Mouse (Mus musculus) heart, embryonic 16.5 days (tissue): ENCODE measurements at regions not wholly inside any gene's neighbourhood (a gene's known extent, or its start where the extent isn't known, plus 50 kb on each side); places are given as distances from the start of the nearest gene placed in this dataset.
"Not testable (repeated sequence)": the region's sequence is repeated elsewhere in the genome, so short reads cannot be mapped to it uniquely, and the experiment has no call there.

ENCODE experiments used
- ATAC-seq: fragments of 200-750 bp; cut with Nextera tagmentation; replicated peaks from 2 replicates; pipeline ENCODE4 v1.8.0; 2017; ENCODE audit warnings: moderate number of reproducible peaks; ENCODE audit not compliant: insufficient read depth, low FRiP score; ENCODE audit errors: extremely low read depth
- H3K27ac ChIP-seq: fragments of 300-500 bp; sonication (generic); 2 replicates; pipeline ENCODE4 v1.5.1; 2014; ENCODE audit warnings: mild to moderate bottlenecking, low read length, control low read depth, moderate library complexity
- H3K27me3 ChIP-seq: fragments of 300-500 bp; sonication (generic); 2 replicates; pipeline ENCODE4 v1.6.1; 2014; ENCODE audit warnings: low read length, mixed read lengths; ENCODE audit not compliant: control insufficient read depth, insufficient read depth
- H3K36me3 ChIP-seq: fragments of 300-500 bp; sonication (generic); 2 replicates; pipeline ENCODE4 v1.6.1; 2014; ENCODE audit not compliant: control insufficient read depth, insufficient read depth
- H3K4me1 ChIP-seq: fragments of 300-500 bp; sonication (generic); 2 replicates; pipeline ENCODE4 v1.6.1; 2014; ENCODE audit warnings: low read length, mixed read lengths; ENCODE audit not compliant: control insufficient read depth, insufficient read depth
- H3K4me2 ChIP-seq: fragments of 300-500 bp; sonication (generic); 2 replicates; pipeline ENCODE4 v1.6.1; 2014; ENCODE audit warnings: low read depth, mild to moderate bottlenecking, control low read depth, low read length
- H3K4me3 ChIP-seq: fragments of 300-500 bp; sonication (generic); 2 replicates; pipeline ENCODE4 v1.5.1; 2014; ENCODE audit warnings: mild to moderate bottlenecking, control low read depth, low read length
- H3K9ac ChIP-seq: fragments of 300-500 bp; sonication (generic); 2 replicates; pipeline ENCODE4 v1.6.1; 2014; ENCODE audit warnings: low read length, control low read depth
- H3K9me3 ChIP-seq: fragments of 300-500 bp; sonication (generic); replicated peaks from 2 replicates; pipeline ENCODE4 v1.6.1; 2016; ENCODE audit warnings: low read length; ENCODE audit not compliant: control insufficient read depth
- WGBS: fragments of 180-500 bp; shearing (Covaris S2); extraction: QIAGEN DNeasy Blood & Tissue Kit; methylation state at CpG from one replicate; pipeline ENCODE4 v1.1.7; 2014; 5-methylcytosine and 5-hydroxymethylcytosine counted together

DNA sequence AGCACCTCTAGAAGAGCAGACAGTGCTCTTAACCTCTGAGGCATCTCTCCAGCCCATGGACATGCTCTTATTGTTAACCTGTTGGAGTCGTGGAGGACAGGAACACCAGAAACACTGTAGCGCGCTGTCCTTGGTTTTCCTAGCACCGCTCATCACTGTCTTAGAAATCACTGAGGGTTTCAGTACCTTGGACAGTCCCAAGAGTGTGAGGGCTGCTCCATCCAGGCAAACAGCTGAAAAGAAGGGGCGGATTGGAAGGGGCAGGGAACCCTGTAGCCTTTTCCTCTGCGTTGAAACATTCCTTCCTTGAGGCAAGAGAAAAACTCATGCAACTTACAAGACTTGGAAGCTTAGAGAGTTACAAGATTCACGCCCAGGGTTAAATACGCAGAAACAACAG lies 190.9 kb downstream of the Adgrd1 start:
- Histone ChIP-seq H3K9ac (no peak overlapping the region), H3K4me2 (no peak overlapping the region), H3K9me3 (no peaks in the 10 kb centered on the region), H3K4me1 (no peaks in the 10 kb centered on the region), H3K36me3 (no peaks in the 10 kb centered on the region), H3K27ac (no peak overlapping the region), H3K27me3 (peaks cover 4% of the 10 kb centered on the region), H3K4me3 (no peak overlapping the region)
- 7% methylated on average over 8 of the region's 8 CpGs for whole genome bisulfite sequencing
- no peak for ATAC-seq

- H3K4me3 ChIP-seq, H3K4me1 ChIP-seq, ATAC-seq, H3K9me3 ChIP-seq, H3K27me3 ChIP-seq, H3K4me2 ChIP-seq, H3K36me3 ChIP-seq, H3K9ac ChIP-seq: not testable (repeated sequence)
- 0 out of 2 replicates have a peak overlapping the region, but pooled peaks have one; percentile 31 for H3K27ac ChIP-seq
- 64% methylated on average over 10 of the region's 10 CpGs for WGBS
These were observed 196.3 kb downstream of the Adgrd1 start for GRCm38 (mm10) chr5:129292821-129293220.

- H3K27me3 ChIP-seq, ATAC-seq, H3K27ac ChIP-seq, H3K4me3 ChIP-seq, H3K4me2 ChIP-seq, H3K4me1 ChIP-seq, H3K9me3 ChIP-seq, H3K36me3 ChIP-seq, H3K9ac ChIP-seq: not testable (repeated sequence)
- WGBS, result 44% methylated on average over 8 of the region's 8 CpGs
These were observed 198.5 kb downstream of the Adgrd1 start for GRCm38 (mm10) chr5:129294861-129295542.

DNA sequence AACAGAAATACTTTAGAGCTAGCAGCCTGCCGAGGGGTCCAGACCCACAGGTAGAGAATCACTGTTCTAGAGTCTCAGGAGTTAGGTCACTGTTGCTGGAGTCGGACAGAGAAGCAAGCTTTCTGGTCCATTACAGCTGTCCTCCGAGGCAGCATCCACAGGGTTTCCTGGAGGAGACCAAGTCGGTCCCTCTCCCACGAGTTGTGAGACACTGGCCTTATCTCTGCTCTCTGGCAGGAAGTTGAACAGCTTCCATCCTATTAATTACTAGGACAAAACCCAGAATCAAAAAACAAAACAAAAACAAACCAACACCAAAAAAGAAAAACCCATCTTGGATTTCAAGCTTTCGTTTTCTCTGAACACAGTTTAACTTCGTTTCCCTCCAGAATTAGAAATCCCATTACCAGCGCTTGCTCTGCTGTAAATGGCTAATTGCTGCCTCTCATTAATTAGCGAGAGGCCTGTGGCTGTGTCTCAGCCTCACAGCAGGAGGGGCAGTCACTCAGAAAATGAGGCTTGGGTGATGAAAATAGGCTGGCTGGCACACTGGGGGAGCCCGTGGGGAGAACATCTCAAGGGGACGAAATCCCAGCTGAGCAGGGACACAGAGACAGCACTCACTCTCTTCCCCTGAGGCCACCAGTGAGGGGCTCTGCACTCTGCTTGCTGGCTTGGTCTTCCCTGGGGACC lies 201.3 kb downstream of the Adgrd1 start:
- 33% methylated on average over 11 of the region's 11 CpGs for whole genome bisulfite sequencing
- H3K9ac ChIP-seq, result no peak overlapping the region
- H3K4me2 ChIP-seq, result no peak overlapping the region
- no peaks in the 10 kb centered on the region for H3K27me3 ChIP-seq
- H3K27ac ChIP-seq, result no peak overlapping the region
- no peak; the same call in 1 of the 2 replicates for ATAC-seq
- H3K4me3 ChIP-seq, result no peak overlapping the region
- H3K4me1 ChIP-seq, result no peaks in the 10 kb centered on the region
- H3K9me3 ChIP-seq, result no peaks in the 10 kb centered on the region
- no peaks in the 10 kb centered on the region for H3K36me3 ChIP-seq

DNA sequence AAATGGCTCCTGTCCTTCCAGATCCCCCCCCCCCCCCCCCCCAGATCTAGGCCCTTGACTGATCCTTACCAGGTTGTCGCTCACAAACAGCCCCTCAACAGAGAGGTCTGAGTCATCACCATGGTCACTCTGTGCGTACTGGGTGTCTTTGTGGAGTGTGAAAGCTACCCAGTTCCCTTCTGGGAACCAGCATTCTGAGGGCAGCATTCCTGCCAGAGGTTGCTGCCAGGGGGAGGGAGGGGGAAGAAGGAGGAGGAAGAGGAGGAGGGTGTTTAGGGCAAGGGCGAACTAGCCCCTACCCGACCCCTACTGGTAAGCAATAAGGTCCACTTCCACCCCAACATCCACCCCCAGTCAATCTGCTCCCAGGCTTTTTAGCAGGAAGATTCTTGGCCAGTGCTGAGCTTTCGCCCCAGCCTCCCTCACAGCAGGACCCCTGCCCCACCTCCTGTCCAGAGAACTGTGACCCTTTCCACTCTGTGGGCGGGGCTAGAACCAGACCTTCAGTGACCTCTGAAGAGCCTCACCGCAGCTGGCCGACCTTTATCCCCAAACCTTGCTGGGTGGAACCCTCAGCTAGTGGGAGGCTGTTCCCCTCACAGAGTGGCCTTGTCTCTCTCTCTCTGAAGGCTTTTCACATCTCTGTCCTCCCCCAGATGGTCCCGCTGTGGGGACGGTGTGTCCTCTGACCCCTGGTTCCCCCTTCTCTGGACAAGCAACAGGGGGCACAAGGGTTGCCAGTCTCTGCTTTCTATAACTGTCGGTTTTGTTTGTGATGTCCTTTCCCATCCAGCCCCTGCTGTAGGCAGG lies 202.2 kb upstream of the Sfswap start:
- 17% methylated on average over 11 of the region's 11 CpGs for WGBS
- Histone ChIP-seq H3K4me3 (no peak overlapping the region), H3K9ac (no peak overlapping the region), H3K36me3 (no peaks in the 10 kb centered on the region), H3K27me3 (no peaks in the 10 kb centered on the region), H3K9me3 (no peaks in the 10 kb centered on the region), H3K4me1 (no peaks in the 10 kb centered on the region), H3K4me2 (no peak overlapping the region), H3K27ac (no peak overlapping the region)
- no peak for ATAC-seq

DNA sequence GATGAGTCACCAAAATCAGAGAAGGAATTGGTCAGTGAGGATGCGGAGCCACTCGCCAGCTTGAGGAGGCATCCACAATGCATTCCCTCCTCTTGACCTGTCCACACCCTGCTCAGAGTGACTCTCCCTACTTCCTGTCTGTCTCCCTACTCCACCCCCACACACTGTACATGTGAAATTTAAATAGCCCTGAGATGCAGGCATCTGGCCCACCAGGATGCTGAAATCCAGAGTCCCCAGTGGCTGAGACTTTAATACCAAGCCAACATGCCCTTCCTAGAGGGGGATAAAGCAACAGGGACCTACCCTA lies 201.6 kb upstream of the Sfswap start:
- Histone ChIP-seq H3K27ac (no peak overlapping the region), H3K4me1 (no peaks in the 10 kb centered on the region), H3K36me3 (no peaks in the 10 kb centered on the region), H3K4me3 (no peak overlapping the region), H3K4me2 (no peak overlapping the region), H3K9me3 (no peaks in the 10 kb centered on the region), H3K27me3 (no peaks in the 10 kb centered on the region), H3K9ac (no peak overlapping the region)
- ATAC-seq, result no peak
- WGBS, result 30% methylated on average over 2 of the region's 2 CpGs

GRCm38 (mm10) chr5:129300423-129300822 lies 200.6 kb upstream of the Sfswap start:
- Histone ChIP-seq H3K4me1 (no peaks in the 10 kb centered on the region), H3K27ac (no peak overlapping the region), H3K4me2 (no peak overlapping the region), H3K9me3 (no peaks in the 10 kb centered on the region), H3K36me3 (no peaks in the 10 kb centered on the region), H3K4me3 (no peak overlapping the region), H3K27me3 (no peaks in the 10 kb centered on the region), H3K9ac (no peak overlapping the region)
- ATAC-seq, result no peak
- WGBS, result 87% methylated on average over 6 of the region's 6 CpGs

GRCm38 (mm10) chr5:129315626-129316025 lies 185.4 kb upstream of the Sfswap start:
- 47% methylated on average over 9 of the region's 9 CpGs for WGBS
- Histone ChIP-seq H3K27me3 (no peaks in the 10 kb centered on the region), H3K9me3 (no peaks in the 10 kb centered on the region), H3K27ac (no peak overlapping the region), H3K36me3 (no peaks in the 10 kb centered on the region), H3K4me2 (no peak overlapping the region), H3K4me1 (no peaks in the 10 kb centered on the region), H3K9ac (no peak overlapping the region), H3K4me3 (no peak overlapping the region)
- no peak for ATAC-seq

GRCm38 (mm10) chr5:129331094-129331523 lies 169.9 kb upstream of the Sfswap start:
- no peak overlapping the region for H3K9ac ChIP-seq
- H3K4me1 ChIP-seq, result no peaks in the 10 kb centered on the region
- no peak overlapping the region for H3K4me2 ChIP-seq
- ATAC-seq, result no peak
- H3K27ac ChIP-seq, result no peak overlapping the region
- H3K4me3 ChIP-seq, result no peak overlapping the region
- 0 out of 2 replicates have a peak, but pooled peaks cover 2% of the 10 kb centered on the region for H3K27me3 ChIP-seq
- no peaks in the 10 kb centered on the region for H3K36me3 ChIP-seq
- WGBS, result 21% methylated on average over 11 of the region's 11 CpGs
- peaks cover 4% of the 10 kb centered on the region; the same call in 1 of the 2 replicates for H3K9me3 ChIP-seq
